Mouse (Mus musculus): ENCODE results near the gene Speer4f1. TPM values are rescaled to one million over a fixed set of nuclear protein-coding genes. Genes with fewer than 3 reads are reported as not detected.

The Speer4f1 gene
- polyA plus RNA-seq, 1 experiment = not detected

GRCm38 (mm10) chr5:17500866-17501265 is 25.0 kb downstream of the Speer4f1 start:
- TF ChIP-seq POLR2A (IDR thresholded peaks at IDR 0.05; ENCODE audit: control insufficient read depth, extremely low read depth, insufficient read depth, low read length, poor library complexity) (no peak), CTCF (IDR thresholded peaks at IDR 0.05; ENCODE audit: borderline replicate concordance, control insufficient read depth, extremely low read depth, insufficient read depth, low read length, poor library complexity) (no peak)
- no peak overlapping the region for H3K27ac ChIP-seq (ENCODE audit: control insufficient read depth, insufficient read depth, low read length)
- 89% methylated on average over 1 of the region's 1 CpGs for WGBS
- H3K4me1 ChIP-seq (replicated peaks; ENCODE audit: control insufficient read depth, insufficient read depth, low read length) = no peaks in the 10 kb centered on the region
- H3K36me3 ChIP-seq (ENCODE audit: control insufficient read depth, insufficient read depth, low read length) = no peaks in the 10 kb centered on the region
- H3K4me3 ChIP-seq (ENCODE audit: control insufficient read depth, insufficient read depth, low read length) = no peak overlapping the region
- H3K27me3 ChIP-seq (ENCODE audit: control insufficient read depth, insufficient read depth, low read length) = no peaks in the 10 kb centered on the region
- DNase-seq = no peak

GRCm38 (mm10) chr5:17505540-17505939 is 29.6 kb downstream of the Speer4f1 start:
- H3K27ac ChIP-seq (ENCODE audit: control insufficient read depth, insufficient read depth, low read length) = no peak overlapping the region
- no peaks in the 10 kb centered on the region for H3K4me1 ChIP-seq (replicated peaks; ENCODE audit: control insufficient read depth, insufficient read depth, low read length)
- TF ChIP-seq CTCF (IDR thresholded peaks at IDR 0.05; ENCODE audit: borderline replicate concordance, control insufficient read depth, extremely low read depth, insufficient read depth, low read length, poor library complexity) = no peak
- TF ChIP-seq POLR2A (IDR thresholded peaks at IDR 0.05; ENCODE audit: control insufficient read depth, extremely low read depth, insufficient read depth, low read length, poor library complexity) = no peak
- no peak for DNase-seq
- H3K36me3 ChIP-seq (ENCODE audit: control insufficient read depth, insufficient read depth, low read length) = no peaks in the 10 kb centered on the region
- H3K4me3 ChIP-seq (ENCODE audit: control insufficient read depth, insufficient read depth, low read length) = no peak overlapping the region
- no peaks in the 10 kb centered on the region for H3K27me3 ChIP-seq (ENCODE audit: control insufficient read depth, insufficient read depth, low read length)

- H3K4me3 ChIP-seq (ENCODE audit: control insufficient read depth, insufficient read depth, low read length) = no peak overlapping the region
- 85% methylated on average over 3 of the region's 3 CpGs for WGBS
Measured at GRCm38 (mm10) chr5:17508038-17508437, 32.1 kb downstream of the Speer4f1 start.

More at GRCm38 (mm10) chr5:17508038-17508437, 32.1 kb downstream of the Speer4f1 start:
- DNase-seq = no peak
- no peaks in the 10 kb centered on the region for H3K4me1 ChIP-seq (replicated peaks; ENCODE audit: control insufficient read depth, insufficient read depth, low read length)
- TF ChIP-seq POLR2A (IDR thresholded peaks at IDR 0.05; ENCODE audit: control insufficient read depth, extremely low read depth, insufficient read depth, low read length, poor library complexity) (no peak), CTCF (IDR thresholded peaks at IDR 0.05; ENCODE audit: borderline replicate concordance, control insufficient read depth, extremely low read depth, insufficient read depth, low read length, poor library complexity) (no peak)
- no peaks in the 10 kb centered on the region for H3K27me3 ChIP-seq (ENCODE audit: control insufficient read depth, insufficient read depth, low read length)
- H3K36me3 ChIP-seq (ENCODE audit: control insufficient read depth, insufficient read depth, low read length) = no peaks in the 10 kb centered on the region
- no peak overlapping the region for H3K27ac ChIP-seq (ENCODE audit: control insufficient read depth, insufficient read depth, low read length)

Other genes with a start within 250 kb of the Speer4f1 start
- gene Speer4f2, start 102.9 kb upstream of the Speer4f1 start, polyA plus RNA-seq (2012; rRNA removed) = not detected in 2 replicates
- 0.56 and 1.2 TPM in 2 replicates for gene Sema3c, start 98.2 kb downstream of the Speer4f1 start, polyA plus RNA-seq (2012; rRNA removed)

All from thymus, adult 2 months (tissue).